Mouse (Mus musculus) G1E-ER4 (cell line): ENCODE data around the gene Entpd8. TPM values are rescaled to one million over a fixed set of nuclear protein-coding genes. Genes with fewer than 3 reads are reported as not detected.

Experiments
- GATA1 ChIP-seq: IDR thresholded peaks from one replicate; pipeline ENCODE4 v1.8.0; 2012; ENCODE audit warnings: low read length, inconsistent platforms
- polyA plus RNA-seq: library from polyadenylated mRNA; stranded (reverse); fragments of >175 nt; gene quantifications from 2 replicates; pipeline ENCODE4 v1.2.3, GENCODE M21; 2012

Entpd8 gene
- polyA plus RNA-seq, 1 experiment, result not detected

DNA sequence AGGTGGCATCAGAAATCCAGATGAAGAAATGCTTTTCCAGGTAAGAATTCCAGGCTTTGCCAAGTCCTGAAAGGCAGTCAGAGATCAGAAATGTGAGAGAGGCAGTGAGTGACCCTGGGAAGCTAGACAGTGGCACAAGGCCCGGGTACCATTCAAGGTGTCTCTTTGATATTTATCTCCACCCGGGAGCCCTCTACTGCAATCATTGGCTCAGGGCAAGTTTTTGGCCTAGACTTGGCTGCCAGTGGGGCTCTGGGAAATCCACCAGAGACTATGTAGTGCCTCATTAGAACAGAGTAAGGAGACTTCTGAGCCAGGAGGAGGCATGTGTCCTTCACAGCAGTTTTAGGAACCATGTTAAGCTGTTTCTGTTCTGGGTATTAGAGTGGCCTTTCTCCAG is 42.6 kb downstream of the Entpd8 start:
- no peak for TF ChIP-seq GATA1

DNA sequence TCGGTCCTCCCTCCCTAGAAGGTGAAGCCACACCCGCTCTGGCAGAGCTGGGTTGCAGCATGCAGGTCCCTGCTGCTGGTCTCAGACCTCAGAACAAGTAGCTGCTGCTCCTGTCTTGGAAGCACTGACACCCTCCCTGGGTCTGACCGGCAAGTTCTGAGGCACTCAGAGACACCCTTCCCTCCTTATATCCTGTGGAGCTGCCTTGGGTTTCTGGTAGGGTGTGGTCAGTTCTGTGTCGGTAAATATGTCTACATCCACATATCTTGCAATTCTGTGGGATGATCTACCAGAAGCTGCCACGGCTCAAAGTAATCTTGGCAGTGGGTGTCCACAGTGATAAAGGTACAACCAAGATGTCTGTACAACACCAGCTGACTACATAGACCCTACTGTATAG is 43.4 kb downstream of the Entpd8 start:
- TF ChIP-seq GATA1, result no peak

DNA sequence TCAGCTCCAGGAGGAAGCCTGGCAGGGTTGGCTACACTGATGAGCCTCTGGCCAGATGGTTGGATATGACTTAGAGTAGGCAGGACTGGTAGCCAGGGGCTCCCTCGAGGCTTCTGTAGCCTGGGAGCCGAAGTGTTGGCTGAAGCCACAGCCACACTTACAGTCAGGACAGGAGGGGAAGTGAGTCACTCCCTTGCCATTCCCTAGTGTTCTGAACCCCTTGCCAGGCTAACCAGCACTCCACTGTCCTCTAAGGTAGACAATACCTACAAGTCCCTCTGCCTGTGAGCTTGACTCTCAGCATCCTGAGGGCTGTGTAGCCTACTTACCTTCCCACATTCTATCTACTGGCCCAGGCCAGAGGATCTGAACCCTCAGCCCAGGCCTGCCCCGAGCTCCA is 44.3 kb downstream of the Entpd8 start:
- TF ChIP-seq GATA1, result no peak

DNA sequence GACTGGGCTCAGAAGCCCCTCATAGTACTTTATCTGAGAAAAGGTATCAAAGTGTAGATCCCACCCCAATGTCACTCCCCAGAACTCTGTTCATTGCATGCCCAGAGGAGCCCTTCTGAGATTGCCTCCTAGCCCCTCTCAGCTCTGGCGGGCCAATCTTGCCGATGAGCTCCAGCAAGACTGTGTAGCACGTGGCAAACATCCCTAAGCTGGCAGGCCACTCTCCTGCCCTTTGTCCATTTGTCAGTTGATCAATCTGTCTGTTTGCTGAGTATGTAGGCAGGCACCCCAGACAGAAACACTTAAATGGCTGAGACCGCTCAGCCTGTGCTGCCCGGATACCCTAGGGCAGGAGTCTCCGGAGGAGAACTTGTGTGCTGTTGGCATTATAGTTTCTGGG is 45.0 kb downstream of the Entpd8 start:
- TF ChIP-seq GATA1, result no peak

DNA sequence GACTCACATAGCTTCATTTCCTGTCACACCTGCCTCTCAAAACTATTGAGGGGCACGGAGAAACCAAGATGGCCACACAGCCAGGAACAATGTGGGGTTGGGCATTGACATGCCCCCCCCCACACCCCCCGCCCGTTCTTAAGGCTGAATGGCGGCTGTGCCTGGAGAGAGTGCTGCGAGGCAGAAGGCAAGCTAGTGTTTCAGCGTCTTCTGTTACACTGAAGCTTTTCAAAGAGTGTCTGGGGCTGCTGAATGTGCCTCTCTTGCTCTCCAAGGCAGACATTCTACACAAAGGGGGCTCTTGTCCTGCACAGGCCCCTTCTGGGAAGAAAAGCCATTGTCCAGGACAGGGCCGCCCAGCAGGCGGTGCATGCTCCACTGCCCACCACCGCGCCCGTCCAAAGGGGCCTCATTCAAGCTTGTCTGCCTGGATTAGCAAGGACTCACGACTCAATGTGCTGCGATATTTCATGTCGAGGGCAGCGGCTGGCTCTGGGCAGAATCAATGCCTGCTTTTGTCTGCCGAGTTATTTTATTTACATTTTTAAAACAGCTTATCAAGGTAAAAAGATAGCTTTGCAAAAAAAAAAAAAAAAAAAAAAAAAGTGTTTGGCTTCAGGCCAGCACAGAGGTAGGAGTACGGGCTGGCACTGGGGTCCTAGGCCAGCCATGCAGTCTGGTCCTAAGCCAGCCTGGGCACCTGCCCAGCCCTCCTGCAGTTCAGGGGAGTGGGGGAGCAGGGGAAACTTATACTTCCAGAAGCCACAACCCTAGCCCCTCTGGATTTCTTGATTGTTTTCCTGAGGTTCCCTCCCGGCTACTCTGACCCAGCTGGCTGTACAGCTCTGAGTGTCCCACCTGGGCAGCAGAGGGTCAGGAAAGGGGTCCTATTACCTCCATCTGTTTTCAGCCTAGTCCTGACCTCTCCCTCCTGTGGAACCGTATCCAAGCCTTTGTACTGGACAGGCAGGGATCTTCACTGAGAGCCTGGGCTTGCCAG is 46.2 kb downstream of the Entpd8 start:
- no peak for TF ChIP-seq GATA1

DNA sequence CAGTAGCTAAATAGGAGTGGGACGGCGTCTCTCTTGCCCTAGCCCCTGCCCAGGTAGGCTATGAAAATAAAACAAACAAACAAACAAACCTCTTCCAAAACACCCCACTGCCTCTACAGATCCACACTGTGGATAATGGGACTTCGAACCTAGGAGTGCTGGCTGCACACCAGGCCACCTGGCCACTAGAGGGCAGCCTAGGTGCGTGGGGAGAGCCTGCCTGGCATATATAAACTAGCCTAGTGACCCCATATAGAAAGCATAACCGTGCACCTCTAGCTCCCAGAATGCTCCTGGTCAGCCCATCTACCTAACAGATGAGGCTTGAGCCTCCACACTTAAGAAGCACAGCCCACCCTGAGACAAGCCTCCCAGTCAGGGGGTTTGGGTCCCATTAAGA is 47.1 kb downstream of the Entpd8 start:
- TF ChIP-seq GATA1, result no peak

DNA sequence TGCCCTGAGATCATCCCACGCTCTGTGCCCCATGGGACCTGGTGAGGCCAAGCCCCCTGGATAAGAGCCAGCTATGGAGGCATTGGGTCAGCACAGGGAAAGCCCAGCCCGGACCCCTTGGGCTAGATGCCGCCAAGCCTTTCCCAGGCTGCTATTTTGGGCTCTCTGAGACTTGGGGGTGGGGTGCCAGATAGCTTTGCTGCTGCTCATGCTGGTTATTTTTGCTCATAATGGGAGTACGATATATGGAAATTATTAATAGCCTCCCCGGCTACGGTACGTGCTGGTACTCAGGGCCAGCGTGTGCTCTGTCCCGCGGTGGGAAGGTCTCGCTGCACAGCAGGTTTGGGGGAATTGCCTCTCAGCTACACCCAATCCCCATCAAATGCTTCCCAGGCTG is 48.0 kb downstream of the Entpd8 start:
- TF ChIP-seq GATA1, result no peak

DNA sequence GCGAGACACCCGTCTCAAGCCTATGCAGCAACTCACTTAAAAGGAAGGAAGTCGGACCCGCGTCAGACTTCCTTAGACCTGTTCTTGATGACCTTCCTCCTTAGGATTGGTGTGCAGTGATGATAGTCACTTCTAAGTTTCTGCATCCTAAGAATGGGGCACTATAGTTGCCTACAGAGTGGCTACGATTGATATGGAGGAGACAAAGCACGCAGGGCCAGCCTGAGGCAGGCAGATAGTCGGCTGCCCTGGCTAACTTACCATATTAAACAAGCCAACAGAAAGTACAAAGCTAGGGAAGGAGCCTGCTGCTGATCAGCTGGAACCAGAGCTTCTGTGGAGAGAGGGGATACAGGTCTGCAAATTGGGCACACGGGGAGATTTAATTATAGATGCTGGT is 51.5 kb downstream of the Entpd8 start:
- no peak for TF ChIP-seq GATA1

Other genes with a start within 250 kb of the Entpd8 start
- gene Ehmt1, start 160.7 kb upstream of the Entpd8 start, polyA plus RNA-seq, result 59.4 and 65.7 TPM in 2 replicates
- gene Arrdc1, start 145.1 kb upstream of the Entpd8 start, polyA plus RNA-seq, result 28.2 and 39.2 TPM in 2 replicates
- gene Zmynd19, start 130.5 kb upstream of the Entpd8 start, polyA plus RNA-seq, result 16.5 and 19.4 TPM in 2 replicates
- 18.6 and 22.4 TPM in 2 replicates for gene Dph7, start 117.9 kb upstream of the Entpd8 start, polyA plus RNA-seq
- 27.3 and 76.2 TPM in 2 replicates for gene Mrpl41, start 105.2 kb upstream of the Entpd8 start, polyA plus RNA-seq
- 4.0 TPM in 2 replicates for gene Pnpla7, start 104.3 kb upstream of the Entpd8 start, polyA plus RNA-seq
- 51.6 and 56.3 TPM in 2 replicates for gene Nsmf, start 25.9 kb upstream of the Entpd8 start, polyA plus RNA-seq
- gene Noxa1, start 14.8 kb downstream of the Entpd8 start, polyA plus RNA-seq, result 0.06 and 0.18 TPM in 2 replicates
- not detected in 2 replicates for gene Nrarp, start 100.5 kb downstream of the Entpd8 start, polyA plus RNA-seq
- 9.9 and 11.1 TPM in 2 replicates for gene Tor4a, start 116.6 kb downstream of the Entpd8 start, polyA plus RNA-seq
- gene Nelfb, start 131.2 kb downstream of the Entpd8 start, polyA plus RNA-seq, result 26.4 and 34.1 TPM in 2 replicates
- gene Stpg3, start 134.3 kb downstream of the Entpd8 start, polyA plus RNA-seq, result not detected in 2 replicates
- 0.09 TPM in 1 of 2 replicates, not detected in the other for gene Fam166a, start 138.4 kb downstream of the Entpd8 start, polyA plus RNA-seq
- 462 and 587 TPM in 2 replicates for gene Tubb4b, start 144.4 kb downstream of the Entpd8 start, polyA plus RNA-seq
- gene Slc34a3, start 154.1 kb downstream of the Entpd8 start, polyA plus RNA-seq, result not detected in 2 replicates
- 0.04 and 0.10 TPM in 2 replicates for gene Rnf224, start 156.5 kb downstream of the Entpd8 start, polyA plus RNA-seq
- 23.1 and 29.3 TPM in 2 replicates for gene Rnf208, start 162.0 kb downstream of the Entpd8 start, polyA plus RNA-seq
- gene Cysrt1, start 162.1 kb downstream of the Entpd8 start, polyA plus RNA-seq, result not detected in 2 replicates
- gene AL732309.1, start 166.6 kb downstream of the Entpd8 start, polyA plus RNA-seq, result 0.97 and 2.3 TPM in 2 replicates
- gene Tmem203, start 175.1 kb downstream of the Entpd8 start, polyA plus RNA-seq, result 11.3 and 16.5 TPM in 2 replicates
- 56.1 and 69.7 TPM in 2 replicates for gene Tprn, start 182.3 kb downstream of the Entpd8 start, polyA plus RNA-seq
- gene Ssna1, start 192.1 kb downstream of the Entpd8 start, polyA plus RNA-seq, result 196 and 198 TPM in 2 replicates
- gene Anapc2, start 192.2 kb downstream of the Entpd8 start, polyA plus RNA-seq, result 25.4 and 26.3 TPM in 2 replicates
- not detected in 2 replicates for gene Tmem210, start 207.8 kb downstream of the Entpd8 start, polyA plus RNA-seq
- not detected in 2 replicates for gene Lrrc26, start 209.6 kb downstream of the Entpd8 start, polyA plus RNA-seq
- gene Grin1, start 238.9 kb downstream of the Entpd8 start, polyA plus RNA-seq, result 0.09 and 0.18 TPM in 2 replicates